Mouse (Mus musculus): ENCODE results near the gene Kcnip1.

- no peak for TF ChIP-seq CTCF (IDR thresholded peaks at IDR 0.05; ENCODE audit: low read depth, low read length)
- no peak for TF ChIP-seq POLR2A (IDR thresholded peaks at IDR 0.05; ENCODE audit: extremely low read depth, insufficient read depth, low read length)
These were observed 338.5 kb downstream of the Kcnip1 start for GRCm38 (mm10) chr11:33654485-33654884.
